Mouse (Mus musculus) olfactory bulb, adult 2 months (tissue): ENCODE measurements around the gene Fblim1.

Source experiments
- CTCF ChIP-seq: fragments of 200-500 bp; IDR thresholded peaks from 2 replicates; pipeline ENCODE4 v1.5.1; 2012; ENCODE audit warnings: low read depth, mild to moderate bottlenecking, low read length, moderate library complexity; ENCODE audit not compliant: insufficient read depth
- POLR2A ChIP-seq: fragments of 200-500 bp; IDR thresholded peaks from 2 replicates; pipeline ENCODE4 v1.6.1; 2012; ENCODE audit warnings: mild to moderate bottlenecking, low read depth, low read length, moderate library complexity; ENCODE audit not compliant: insufficient read depth

DNA sequence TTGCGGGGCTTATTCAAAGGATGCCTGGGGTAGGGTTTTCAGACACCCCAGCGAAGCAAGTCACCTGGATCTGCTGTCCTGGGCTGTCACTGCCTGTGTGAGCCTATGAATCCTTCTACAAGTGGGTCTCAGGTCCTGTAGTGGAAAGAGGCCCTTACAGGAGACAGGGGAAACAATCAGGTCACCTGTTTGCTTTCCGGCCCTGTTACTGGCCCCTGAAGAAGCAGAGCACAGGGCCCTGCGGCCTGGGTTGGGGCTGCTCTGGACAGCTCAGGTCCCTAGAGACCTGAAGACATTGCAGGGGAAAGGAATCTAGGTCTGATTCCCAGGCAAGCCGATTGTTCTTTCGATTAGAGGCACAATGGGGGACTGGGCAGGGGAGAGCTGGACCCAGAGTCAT is 5.5 kb downstream of the Fblim1 start:
- no peak for TF ChIP-seq CTCF
- TF ChIP-seq POLR2A: no peak
